Comparison of ENCODE assay signal across 12 mouse cellular contexts in genomic region chr2:167263040-167263810, GRCm38 (mm10). TPM values are rescaled to one million over a fixed set of nuclear protein-coding genes. Genes with fewer than 3 reads are reported as not detected.
DNase-seq lines count a peak whose midpoint lies in the region; ATAC-seq lines count a peak whose summit lies in the region.
"Had no signal": no experiment of that assay in that cellular context is flagged by ENCODE, and none has a peak within 500 bp of the region (broad histone marks: within the 10 kb centered on the region; RNA-seq: fewer than 3 reads in every experiment).

No protein-coding gene starts in this region.

- intact Hi-C loops in heart, postnatal 36 days (cut with DNase I) = no loop called here

- no peaks in the 10 kb centered on the region for H3K9me3 ChIP-seq in forebrain, embryonic 16.5 days (ENCODE audit: control insufficient read depth, low read length)
- H3K9me3 ChIP-seq: embryonic facial prominence, embryonic 13.5 days; hindbrain, embryonic 12.5 days had no signal

- no peak overlapping the region for H3K4me3 ChIP-seq in forebrain, embryonic 16.5 days (replicated peaks; ENCODE audit: low read length)
- H3K4me3 ChIP-seq: embryonic facial prominence, embryonic 13.5 days; hindbrain, embryonic 12.5 days; layer of hippocampus, adult 2 months had no signal

- no peak overlapping the region for H3K4me2 ChIP-seq in forebrain, embryonic 16.5 days (ENCODE audit: low read length)
- H3K4me2 ChIP-seq: embryonic facial prominence, embryonic 13.5 days; hindbrain, embryonic 12.5 days had no signal

- no peaks in the 10 kb centered on the region for H3K4me1 ChIP-seq in forebrain, embryonic 16.5 days (replicated peaks; ENCODE audit: control insufficient read depth, insufficient read depth, low read length)
- H3K4me1 ChIP-seq: hindbrain, embryonic 12.5 days had no signal

- H3K9ac ChIP-seq in forebrain, embryonic 16.5 days (replicated peaks; ENCODE audit: low read depth, low read length) = no peak overlapping the region
- H3K9ac ChIP-seq: embryonic facial prominence, embryonic 13.5 days; hindbrain, embryonic 12.5 days; liver, embryonic 14.5 days had no signal

- WGBS in forebrain, embryonic 16.5 days = 95% methylated on average over 8 of the region's 8 CpGs

- H3K36me3 ChIP-seq in forebrain, embryonic 16.5 days (ENCODE audit: control insufficient read depth, insufficient read depth) = no peaks in the 10 kb centered on the region
- H3K36me3 ChIP-seq: embryonic facial prominence, embryonic 13.5 days; hindbrain, embryonic 12.5 days had no signal

- H3K27me3 ChIP-seq in forebrain, embryonic 16.5 days (replicated peaks; ENCODE audit: control insufficient read depth, insufficient read depth, low read length) = no peaks in the 10 kb centered on the region
- H3K27me3 ChIP-seq: embryonic facial prominence, embryonic 13.5 days; hindbrain, embryonic 12.5 days had no signal

- peak; percentile 78 to 83 for DNase-seq in cerebellum, postnatal 10 days
- no peak for DNase-seq in cerebellum, postnatal 4 days (ENCODE audit: low spot score in 2 of 2)
- DNase-seq in 3134 (ENCODE audit: extremely low read depth, insufficient read length, low spot score) (peak; percentile 82), ZHBTc4 (ENCODE audit: low read depth, low spot score) (peak; percentile 88)
- peak; percentile 58 to 66 for DNase-seq in heart, postnatal 36 days
- no peak for DNase-seq in retina, postnatal 1 day
- DNase-seq in embryo, embryonic 9.5 days (ENCODE audit: extremely low spot score) = no peak

- no peak overlapping the region for H3K27ac ChIP-seq in forebrain, embryonic 16.5 days (ENCODE audit: low read length)
- H3K27ac ChIP-seq: embryonic facial prominence, embryonic 13.5 days; hindbrain, embryonic 12.5 days; layer of hippocampus, adult 2 months; liver, embryonic 14.5 days had no signal

- ATAC-seq in forebrain, embryonic 16.5 days = no peak

RNA-seq across cellular contexts. Expression of gene Ptgis, which starts 22.8 kb away (rescaled TPM):
- 10 to 100 TPM; 19.5 to 22.2 TPM for total RNA-seq in heart, postnatal 36 days (2021)
- polyA plus RNA-seq in forebrain, embryonic 16.5 days (2015; fragmentation: Nextera tagmentation; extraction: Ambion mirVana) = 3.1 and 3.5 TPM in 2 replicates

Comparison
In these comparisons a context has a peak if more than half of its experiments do, and no peak if none do; other contexts are left out.
1. DNase-seq: peak in cerebellum, postnatal 10 days (2 of 2), 3134 (single experiment), ZHBTc4 (single experiment) and heart, postnatal 36 days (2 of 2); none in cerebellum, postnatal 4 days (0 of 2), retina, postnatal 1 day (single experiment) and embryo, embryonic 9.5 days (single experiment).